8 mouse cellular contexts compared by ENCODE assay signal in genomic region chr1:171293906-171294297, GRCm38 (mm10). TPM values are rescaled to one million over a fixed set of nuclear protein-coding genes. Genes with fewer than 3 reads are reported as not detected.
DNase-seq lines count a peak whose midpoint lies in the region; ATAC-seq lines count a peak whose summit lies in the region.

No protein-coding gene starts in this region.

- WGBS in hindbrain, embryonic 11.5 days: 50% methylated on average over 5 of the region's 5 CpGs
- 42% methylated on average over 5 of the region's 5 CpGs for WGBS in midbrain, embryonic 15.5 days

- H3K9me3 ChIP-seq in hindbrain, embryonic 11.5 days (ENCODE audit: control insufficient read depth, low read length): no peaks in the 10 kb centered on the region
- H3K9me3 ChIP-seq in midbrain, embryonic 15.5 days: no peaks in the 10 kb centered on the region

- peak overlapping the region; percentile 33 for H3K27ac ChIP-seq in hindbrain, embryonic 11.5 days (ENCODE audit: low read depth, low read length)
- peak overlapping the region; percentile 93 for H3K27ac ChIP-seq in midbrain, embryonic 15.5 days

- H3K4me2 ChIP-seq in hindbrain, embryonic 11.5 days (replicated peaks; ENCODE audit: low read depth, low read length): peak overlapping the region; percentile 65
- H3K4me2 ChIP-seq in midbrain, embryonic 15.5 days: peak overlapping the region; percentile 80

- peaks cover 6% of the 10 kb centered on the region for H3K27me3 ChIP-seq in hindbrain, embryonic 11.5 days (ENCODE audit: control insufficient read depth, insufficient read depth, low read length)
- peaks cover 12% of the 10 kb centered on the region for H3K27me3 ChIP-seq in midbrain, embryonic 15.5 days (replicated peaks)

- peak overlapping the region; percentile 48 for H3K4me3 ChIP-seq in hindbrain, embryonic 11.5 days (ENCODE audit: low read depth, low read length)
- peak overlapping the region; percentile 83 for H3K4me3 ChIP-seq in midbrain, embryonic 15.5 days

- DNase-seq in kidney, postnatal 14 days: peak; percentile 7
- no peak for DNase-seq in kidney, postnatal 4 days
- peak; percentile 37 for DNase-seq in brain, adult 2 months (ENCODE audit: low read depth, low spot score)
- DNase-seq in hindbrain, embryonic 11.5 days (ENCODE audit: low spot score): no peak
- DNase-seq in spleen, postnatal 10 days (ENCODE audit: low spot score in 2 of 2): no peak
- no peak for DNase-seq in frontal cortex, postnatal 10 days (ENCODE audit: low spot score in 2 of 2)
- no peak for DNase-seq in c-Kit-positive CD71-positive TER-119-positive erythroid progenitor cells, embryonic 14.5 days (ENCODE audit: low spot score)

- 0 out of 2 replicates have a peak, but pooled peaks cover 3% of the 10 kb centered on the region for H3K4me1 ChIP-seq in hindbrain, embryonic 11.5 days (replicated peaks; ENCODE audit: control insufficient read depth, insufficient read depth, low read length)
- H3K4me1 ChIP-seq in midbrain, embryonic 15.5 days: peaks cover 15% of the 10 kb centered on the region

- no peak for ATAC-seq in hindbrain, embryonic 11.5 days (ENCODE audit: low FRiP score)
- ATAC-seq in midbrain, embryonic 15.5 days (replicated peaks): no peak; the same call in 1 of the 2 replicates

- no peaks in the 10 kb centered on the region for H3K36me3 ChIP-seq in hindbrain, embryonic 11.5 days (ENCODE audit: control insufficient read depth, insufficient read depth, low read length)
- H3K36me3 ChIP-seq in midbrain, embryonic 15.5 days (replicated peaks): peaks cover 3% of the 10 kb centered on the region; the same call in 1 of the 2 replicates

- peak overlapping the region; percentile 81 for H3K9ac ChIP-seq in hindbrain, embryonic 11.5 days (ENCODE audit: low read depth, low read length)
- H3K9ac ChIP-seq in midbrain, embryonic 15.5 days: peak overlapping the region; percentile 90

RNA-seq across cellular contexts. Expression of gene Ufc1, which starts 0.9 kb away (rescaled TPM):
- polyA plus RNA-seq in hindbrain, embryonic 11.5 days (2014; fragmentation: Nextera tagmentation; extraction: Ambion mirVana): 108 and 114 TPM in 2 replicates
- polyA plus RNA-seq in midbrain, embryonic 15.5 days (2015; fragmentation: Nextera tagmentation; extraction: Ambion mirVana): 99.7 and 102 TPM in 2 replicates

RNA-seq across cellular contexts. Expression of gene Usp21, which starts 6.1 kb away (rescaled TPM):
- 82.8 and 85.4 TPM in 2 replicates for polyA plus RNA-seq in hindbrain, embryonic 11.5 days (2014; fragmentation: Nextera tagmentation; extraction: Ambion mirVana)
- 119 and 122 TPM in 2 replicates for polyA plus RNA-seq in midbrain, embryonic 15.5 days (2015; fragmentation: Nextera tagmentation; extraction: Ambion mirVana)

RNA-seq across cellular contexts. Expression of gene Ppox, which starts 12.9 kb away (rescaled TPM):
- polyA plus RNA-seq in hindbrain, embryonic 11.5 days (2014; fragmentation: Nextera tagmentation; extraction: Ambion mirVana): 48.1 and 51.8 TPM in 2 replicates
- 48.7 and 56.2 TPM in 2 replicates for polyA plus RNA-seq in midbrain, embryonic 15.5 days (2015; fragmentation: Nextera tagmentation; extraction: Ambion mirVana)

RNA-seq across cellular contexts. Expression of gene B4galt3, which starts 23.8 kb away (rescaled TPM):
- polyA plus RNA-seq in hindbrain, embryonic 11.5 days (2014; fragmentation: Nextera tagmentation; extraction: Ambion mirVana): 59.1 and 66.3 TPM in 2 replicates
- polyA plus RNA-seq in midbrain, embryonic 15.5 days (2015; fragmentation: Nextera tagmentation; extraction: Ambion mirVana): 112 and 116 TPM in 2 replicates

RNA-seq across cellular contexts. Expression of gene Dedd, which starts 35.0 kb away (rescaled TPM):
- 46.6 and 49.5 TPM in 2 replicates for polyA plus RNA-seq in hindbrain, embryonic 11.5 days (2014; fragmentation: Nextera tagmentation; extraction: Ambion mirVana)
- 52.9 and 53.5 TPM in 2 replicates for polyA plus RNA-seq in midbrain, embryonic 15.5 days (2015; fragmentation: Nextera tagmentation; extraction: Ambion mirVana)

Comparison
In these comparisons a context has a peak if more than half of its experiments do, and no peak if none do; other contexts are left out.
1. DNase-seq: peak in kidney, postnatal 14 days (single experiment) and brain, adult 2 months (single experiment); none in kidney, postnatal 4 days (0 of 2), hindbrain, embryonic 11.5 days (single experiment), spleen, postnatal 10 days (0 of 2), frontal cortex, postnatal 10 days (0 of 2) and c-Kit-positive CD71-positive TER-119-positive erythroid progenitor cells, embryonic 14.5 days (single experiment).